Mouse (Mus musculus) hindbrain, embryonic 12.5 days (tissue): ENCODE results near the gene Susd6. TPM values are rescaled to one million over a fixed set of nuclear protein-coding genes. Genes with fewer than 3 reads are reported as not detected.

ENCODE experiments used
- ATAC-seq: fragments of 200-750 bp; cut with Nextera tagmentation; 2 replicates; pipeline ENCODE4 v1.8.0; 2017; ENCODE audit warnings: moderate TSS enrichment; ENCODE audit not compliant: low FRiP score
- H3K27ac ChIP-seq: fragments of 300-500 bp; sonication (generic); 2 replicates; pipeline ENCODE4 v1.5.1; 2016; ENCODE audit warnings: mild to moderate bottlenecking
- H3K27me3 ChIP-seq: fragments of 300-500 bp; sonication (generic); 2 replicates; pipeline ENCODE4 v1.6.1; 2016; ENCODE audit warnings: mild to moderate bottlenecking
- H3K36me3 ChIP-seq: fragments of 300-500 bp; sonication (generic); 2 replicates; pipeline ENCODE4 v1.6.1; 2016; ENCODE audit warnings: mild to moderate bottlenecking
- H3K4me1 ChIP-seq: fragments of 300-500 bp; sonication (generic); 2 replicates; pipeline ENCODE4 v1.6.1; 2016
- H3K4me2 ChIP-seq: fragments of 300-500 bp; sonication (generic); replicated peaks from 2 replicates; pipeline ENCODE4 v1.6.1; 2016; ENCODE audit warnings: mild to moderate bottlenecking
- H3K4me3 ChIP-seq: fragments of 300-500 bp; sonication (generic); 2 replicates; pipeline ENCODE4 v1.5.1; 2016; ENCODE audit warnings: mild to moderate bottlenecking
- H3K9ac ChIP-seq: fragments of 300-500 bp; sonication (generic); 2 replicates; pipeline ENCODE4 v1.6.1; 2016; ENCODE audit warnings: mild to moderate bottlenecking, moderate library complexity
- H3K9me3 ChIP-seq: fragments of 300-500 bp; sonication (generic); replicated peaks from 2 replicates; pipeline ENCODE4 v1.6.1; 2016; ENCODE audit warnings: mild to moderate bottlenecking
- WGBS: fragments of 180-500 bp; shearing (Covaris S2); methylation state at CpG from one replicate; pipeline ENCODE4 v1.1.7; 2016; 5-methylcytosine and 5-hydroxymethylcytosine counted together
- polyA plus RNA-seq: library from polyadenylated mRNA; unstranded; fragments of >200 nt; fragmentation: Nextera tagmentation; extraction: Ambion mirVana; gene quantifications from 2 replicates; pipeline ENCODE4 v1.2.1, GENCODE M21; 2016

Gene Susd6
- polyA plus RNA-seq, 1 experiment from 2014 or later, result 18.8 TPM

DNA sequence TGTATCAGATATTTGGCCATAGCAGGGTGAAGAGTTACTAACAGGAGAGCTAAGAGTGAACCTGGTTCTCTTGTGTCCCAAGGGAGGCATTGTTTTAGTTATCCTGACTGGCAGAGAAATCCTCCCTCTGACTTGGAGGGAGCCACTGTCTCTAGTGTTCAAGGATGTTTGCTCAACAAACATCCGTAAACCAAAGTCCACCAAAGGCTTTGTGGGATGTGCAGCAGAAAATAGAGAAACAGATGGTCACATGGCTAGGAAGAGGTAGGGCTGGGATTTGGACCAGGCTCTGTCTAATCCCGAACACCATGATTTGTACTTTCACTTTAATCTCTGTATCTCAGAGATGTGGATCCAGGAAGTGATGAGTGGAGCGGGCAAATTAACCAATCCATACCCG lies 26.2 kb upstream of the Susd6 start:
- ATAC-seq, result no peak
- no peak overlapping the region for H3K4me3 ChIP-seq
- peaks cover 9% of the 10 kb centered on the region for H3K4me1 ChIP-seq
- H3K27me3 ChIP-seq, result peaks cover 5% of the 10 kb centered on the region
- H3K9me3 ChIP-seq, result no peaks in the 10 kb centered on the region
- H3K9ac ChIP-seq, result no peak overlapping the region
- no peak overlapping the region for H3K27ac ChIP-seq
- H3K4me2 ChIP-seq, result no peak overlapping the region
- H3K36me3 ChIP-seq, result no peaks in the 10 kb centered on the region; the same call in 1 of the 2 replicates
- 73% methylated on average over 4 of the region's 4 CpGs for WGBS

DNA sequence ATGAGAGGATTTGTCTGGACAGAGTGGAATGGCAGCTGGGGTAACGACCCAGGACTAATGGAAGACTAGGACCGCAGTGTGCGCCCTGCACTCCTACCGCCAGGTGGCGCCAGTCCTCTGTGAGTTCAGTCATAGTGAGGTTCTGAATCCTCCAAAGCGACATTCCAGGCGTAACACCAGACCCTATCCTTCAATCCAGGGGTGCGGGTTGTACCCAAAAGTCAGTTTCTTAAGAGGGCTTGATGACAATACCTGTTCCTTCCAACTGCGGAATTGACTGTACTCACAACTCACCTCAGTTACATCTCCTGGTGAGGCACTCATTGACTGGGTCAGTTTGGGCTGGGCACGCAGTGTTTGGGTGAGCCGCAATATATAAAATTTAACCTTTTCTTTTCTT lies 20.6 kb upstream of the Susd6 start:
- no peak overlapping the region for H3K27ac ChIP-seq
- H3K36me3 ChIP-seq, result no peaks in the 10 kb centered on the region
- WGBS, result 21% methylated on average over 11 of the region's 11 CpGs
- H3K4me3 ChIP-seq, result no peak overlapping the region
- no peaks in the 10 kb centered on the region for H3K9me3 ChIP-seq
- H3K4me1 ChIP-seq, result no peaks in the 10 kb centered on the region
- no peaks in the 10 kb centered on the region; the same call in 1 of the 2 replicates for H3K27me3 ChIP-seq
- peak; percentile 78; the same call in 1 of the 2 replicates for ATAC-seq
- H3K4me2 ChIP-seq, result 0 out of 2 replicates have a peak overlapping the region, but pooled peaks have one; percentile 21
- H3K9ac ChIP-seq, result no peak overlapping the region

DNA sequence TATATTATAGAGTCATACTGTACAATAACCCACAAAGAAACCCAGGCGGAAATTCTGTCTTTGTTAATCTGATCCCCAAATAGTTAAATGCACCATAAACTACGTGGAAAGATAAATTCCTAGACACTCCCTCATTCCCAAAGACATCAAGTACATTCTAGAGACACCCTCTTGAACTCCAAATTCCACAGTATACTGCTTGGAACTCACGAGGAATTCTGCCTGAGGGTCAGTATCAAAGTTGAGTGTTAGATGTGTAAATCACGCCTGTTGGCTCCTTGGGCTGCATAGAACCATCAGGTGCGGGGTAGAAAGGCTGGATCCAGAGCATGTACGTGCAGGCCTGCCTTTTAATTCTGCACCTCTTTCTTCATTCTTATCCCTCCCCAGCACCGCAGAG lies 15.5 kb upstream of the Susd6 start:
- WGBS, result 75% methylated on average over 7 of the region's 7 CpGs
- H3K27ac ChIP-seq, result no peak overlapping the region
- H3K4me1 ChIP-seq, result no peaks in the 10 kb centered on the region
- H3K9me3 ChIP-seq, result no peaks in the 10 kb centered on the region
- no peak for ATAC-seq
- H3K4me3 ChIP-seq, result no peak overlapping the region
- H3K9ac ChIP-seq, result no peak overlapping the region
- H3K27me3 ChIP-seq, result no peaks in the 10 kb centered on the region
- no peaks in the 10 kb centered on the region for H3K36me3 ChIP-seq
- H3K4me2 ChIP-seq, result no peak overlapping the region

DNA sequence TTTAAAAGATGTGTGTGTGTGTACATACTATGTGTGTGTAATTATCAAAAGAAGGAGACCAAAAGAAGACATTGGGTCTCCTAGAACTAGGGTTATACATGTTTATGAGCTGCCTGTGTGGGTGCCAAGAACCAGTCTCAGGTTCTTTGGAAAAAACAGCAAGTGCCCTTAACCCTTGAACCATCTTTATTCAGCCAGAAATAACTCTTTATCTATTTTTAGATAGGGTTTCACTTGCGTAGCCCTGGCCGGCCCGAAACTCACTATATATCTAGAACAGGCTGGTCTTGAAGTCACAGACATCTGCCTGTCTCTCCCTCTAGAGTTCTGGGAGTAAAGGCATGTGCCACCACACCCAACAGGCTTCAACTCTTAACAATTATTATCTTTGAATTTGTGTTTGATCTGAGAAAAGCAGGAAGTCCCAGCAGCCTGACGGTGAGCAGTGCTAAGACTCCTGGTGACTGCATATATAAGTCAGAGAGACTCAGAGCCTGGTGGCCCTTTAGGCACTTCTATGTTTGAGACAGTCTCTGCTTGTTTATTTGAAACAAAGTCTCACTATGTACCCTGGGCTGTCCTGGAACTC lies 14.2 kb upstream of the Susd6 start:
- 88% methylated on average over 4 of the region's 4 CpGs for WGBS
- Histone ChIP-seq H3K9ac (no peak overlapping the region), H3K9me3 (no peaks in the 10 kb centered on the region), H3K4me2 (no peak overlapping the region), H3K36me3 (no peaks in the 10 kb centered on the region), H3K27me3 (no peaks in the 10 kb centered on the region), H3K4me1 (no peaks in the 10 kb centered on the region), H3K27ac (no peak overlapping the region), H3K4me3 (no peak overlapping the region)
- ATAC-seq, result no peak

DNA sequence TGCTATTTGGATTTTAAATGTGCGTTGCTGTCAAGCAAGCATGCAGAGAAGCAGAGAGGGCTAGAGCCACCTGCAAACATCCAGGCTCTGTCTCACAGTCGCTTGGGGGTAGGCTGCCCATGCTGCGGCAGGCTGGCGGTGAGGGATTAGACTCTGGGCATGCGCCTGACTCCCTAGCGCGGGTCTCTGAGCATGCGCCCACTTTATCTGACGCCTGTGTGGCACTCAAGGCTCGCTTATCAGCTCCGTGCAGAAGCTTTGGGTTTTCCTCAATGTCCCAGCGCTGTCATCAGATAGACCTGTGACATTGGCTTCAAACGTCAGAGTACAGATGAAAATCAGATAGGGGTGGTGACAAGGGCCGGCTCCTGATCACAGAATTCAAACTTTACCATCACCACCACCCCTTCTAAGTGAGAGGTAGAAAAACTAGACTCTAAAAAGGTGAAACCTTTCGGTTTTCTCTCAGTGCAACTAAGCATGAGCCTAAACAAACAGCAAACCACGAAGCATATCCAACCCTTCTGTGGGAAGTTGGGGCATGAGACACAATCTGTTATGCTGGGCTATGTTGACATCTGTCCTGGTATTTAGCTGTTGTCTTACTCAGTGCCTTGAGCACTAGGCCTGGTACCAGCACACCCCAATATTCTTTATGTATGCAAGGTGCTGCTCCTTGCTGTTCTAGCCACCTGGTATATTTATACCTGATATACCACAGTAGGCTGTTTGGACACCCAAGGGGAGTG lies 11.9 kb upstream of the Susd6 start:
- Histone ChIP-seq H3K4me1 (no peaks in the 10 kb centered on the region), H3K27me3 (no peaks in the 10 kb centered on the region), H3K9me3 (no peaks in the 10 kb centered on the region), H3K9ac (no peak overlapping the region), H3K27ac (no peak overlapping the region), H3K4me3 (no peak overlapping the region), H3K4me2 (no peak overlapping the region), H3K36me3 (no peaks in the 10 kb centered on the region)
- ATAC-seq, result no peak
- WGBS, result 81% methylated on average over 16 of the region's 16 CpGs

DNA sequence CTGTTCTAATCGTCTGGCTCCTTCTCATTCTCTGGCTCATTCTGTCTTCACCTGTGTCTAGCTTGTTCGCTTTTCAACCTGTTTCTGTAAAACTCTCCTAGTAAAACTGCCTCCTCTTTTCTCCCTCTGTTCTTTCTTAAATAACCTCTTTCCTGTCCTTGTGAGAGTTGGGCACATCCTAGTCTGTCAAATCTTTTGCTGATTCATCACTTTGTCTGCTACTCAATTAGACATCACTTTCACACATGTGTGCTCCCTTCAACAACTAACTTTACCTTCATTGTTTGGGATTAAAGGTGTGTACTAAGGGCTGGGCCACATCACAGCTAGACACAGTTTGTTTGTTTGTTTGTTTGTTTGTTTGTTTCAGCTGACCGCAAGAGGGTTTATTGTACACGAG lies 10.6 kb upstream of the Susd6 start:
- Histone ChIP-seq H3K4me2 (no peak overlapping the region), H3K4me1 (no peaks in the 10 kb centered on the region), H3K36me3 (no peaks in the 10 kb centered on the region), H3K27me3 (no peaks in the 10 kb centered on the region), H3K27ac (no peak overlapping the region), H3K4me3 (no peak overlapping the region), H3K9me3 (no peaks in the 10 kb centered on the region), H3K9ac (no peak overlapping the region)
- 90% methylated on average over 4 of the region's 4 CpGs for WGBS
- ATAC-seq, result no peak

DNA sequence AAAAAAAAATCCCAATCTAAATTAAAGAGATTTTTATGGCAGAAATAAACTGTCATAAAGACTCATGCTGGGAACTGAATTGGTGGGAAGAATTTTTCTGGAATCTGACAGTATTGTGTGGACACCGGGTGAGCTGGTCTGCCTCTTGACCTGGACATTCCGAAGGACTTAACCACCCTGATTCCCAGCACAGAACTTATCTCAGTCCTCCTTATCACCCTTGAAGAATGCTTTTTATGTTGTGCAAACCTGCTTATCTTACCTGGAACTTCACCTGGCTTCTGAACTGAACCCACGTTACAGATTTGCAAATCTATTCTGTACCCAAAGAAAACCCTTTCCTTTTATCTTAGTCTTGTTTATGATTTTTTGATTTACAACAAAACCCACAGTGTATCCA lies 8.1 kb upstream of the Susd6 start:
- H3K4me1 ChIP-seq, result no peaks in the 10 kb centered on the region
- WGBS, result 83% methylated on average over 3 of the region's 3 CpGs
- H3K4me2 ChIP-seq, result no peak overlapping the region
- ATAC-seq, result no peak
- H3K27me3 ChIP-seq, result peaks cover 4% of the 10 kb centered on the region; the same call in 1 of the 2 replicates
- H3K9ac ChIP-seq, result no peak overlapping the region
- no peaks in the 10 kb centered on the region for H3K9me3 ChIP-seq
- H3K4me3 ChIP-seq, result no peak overlapping the region
- H3K27ac ChIP-seq, result no peak overlapping the region
- H3K36me3 ChIP-seq, result no peaks in the 10 kb centered on the region

DNA sequence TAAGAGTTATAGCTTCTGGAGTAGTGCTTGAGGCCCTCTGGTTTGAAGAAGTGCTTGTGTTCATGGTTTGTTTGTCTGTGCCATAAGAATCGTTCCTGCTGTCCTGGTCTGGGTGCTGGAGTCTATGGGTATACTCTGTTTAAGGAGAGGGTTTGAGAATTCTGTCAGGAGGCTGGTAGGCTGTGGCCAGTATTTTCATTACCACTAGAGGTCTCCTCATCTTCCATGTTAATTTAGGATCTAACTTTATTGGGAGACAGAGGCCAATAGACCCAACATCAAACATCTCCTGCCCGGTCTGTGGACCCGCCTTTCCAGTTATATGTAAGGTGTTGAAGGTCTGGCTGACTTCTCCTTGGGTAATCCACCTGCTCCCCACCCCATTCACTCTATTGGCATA lies 7.4 kb upstream of the Susd6 start:
- H3K9ac ChIP-seq, result no peak overlapping the region
- H3K36me3 ChIP-seq, result no peaks in the 10 kb centered on the region
- no peak overlapping the region for H3K4me3 ChIP-seq
- no peaks in the 10 kb centered on the region for H3K9me3 ChIP-seq
- H3K4me1 ChIP-seq, result no peaks in the 10 kb centered on the region
- H3K27me3 ChIP-seq, result peaks cover 4% of the 10 kb centered on the region; the same call in 1 of the 2 replicates
- no peak for ATAC-seq
- no peak overlapping the region for H3K27ac ChIP-seq
- no peak overlapping the region for H3K4me2 ChIP-seq
- WGBS, result 45% methylated on average over 3 of the region's 3 CpGs

DNA sequence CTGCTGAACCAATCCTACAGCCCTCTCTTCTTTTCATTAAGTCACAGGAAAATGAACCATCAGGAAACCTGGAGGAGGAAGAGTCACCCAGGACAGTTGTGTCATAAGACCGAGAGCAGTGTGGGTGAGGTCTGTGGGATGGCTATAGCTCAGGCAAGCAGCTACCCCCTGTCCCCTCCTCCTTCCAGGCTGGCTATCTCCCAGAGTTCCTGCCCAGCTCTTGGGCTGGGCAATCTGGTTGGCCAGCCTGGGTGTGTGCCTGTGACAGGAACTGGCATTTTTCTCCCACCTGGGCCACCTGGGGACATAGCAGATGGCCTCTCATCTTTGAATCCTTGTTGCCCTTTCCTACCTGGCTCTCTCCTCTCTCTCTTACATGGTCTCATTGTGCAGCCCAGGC lies 6.4 kb upstream of the Susd6 start:
- H3K4me3 ChIP-seq, result no peak overlapping the region
- peaks cover 8% of the 10 kb centered on the region; the same call in 1 of the 2 replicates for H3K27me3 ChIP-seq
- ATAC-seq, result no peak
- H3K9ac ChIP-seq, result no peak overlapping the region
- H3K36me3 ChIP-seq, result no peaks in the 10 kb centered on the region
- no peaks in the 10 kb centered on the region for H3K4me1 ChIP-seq
- WGBS, result 76% methylated on average over 1 of the region's 1 CpGs
- H3K27ac ChIP-seq, result no peak overlapping the region
- no peak overlapping the region for H3K4me2 ChIP-seq
- no peaks in the 10 kb centered on the region for H3K9me3 ChIP-seq

DNA sequence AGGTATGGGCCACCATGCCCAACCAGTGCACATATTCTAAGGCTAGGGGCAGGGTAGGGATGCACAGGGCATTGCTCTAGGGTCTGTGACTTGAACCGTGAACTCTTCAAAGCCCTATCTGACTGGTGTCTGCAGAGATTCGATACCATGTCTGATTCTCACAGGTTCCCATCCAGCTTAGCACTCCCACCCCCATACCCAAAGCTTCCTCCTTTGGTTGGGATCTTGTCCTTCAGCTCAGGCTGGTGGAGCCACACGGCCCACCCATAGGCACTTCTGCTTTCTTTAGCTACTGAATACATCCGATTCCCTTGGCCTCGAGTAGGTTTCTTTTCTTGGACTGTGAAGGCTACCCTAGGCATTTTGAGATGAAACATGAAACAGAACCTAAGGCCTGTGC lies 5.3 kb upstream of the Susd6 start:
- no peaks in the 10 kb centered on the region for H3K9me3 ChIP-seq
- H3K27ac ChIP-seq, result no peak overlapping the region
- H3K4me3 ChIP-seq, result no peak overlapping the region
- peaks cover 5% of the 10 kb centered on the region for H3K4me1 ChIP-seq
- H3K36me3 ChIP-seq, result no peaks in the 10 kb centered on the region
- peaks cover 8% of the 10 kb centered on the region; the same call in 1 of the 2 replicates for H3K27me3 ChIP-seq
- ATAC-seq, result no peak
- H3K4me2 ChIP-seq, result no peak overlapping the region
- H3K9ac ChIP-seq, result no peak overlapping the region
- WGBS, result 82% methylated on average over 5 of the region's 5 CpGs

DNA sequence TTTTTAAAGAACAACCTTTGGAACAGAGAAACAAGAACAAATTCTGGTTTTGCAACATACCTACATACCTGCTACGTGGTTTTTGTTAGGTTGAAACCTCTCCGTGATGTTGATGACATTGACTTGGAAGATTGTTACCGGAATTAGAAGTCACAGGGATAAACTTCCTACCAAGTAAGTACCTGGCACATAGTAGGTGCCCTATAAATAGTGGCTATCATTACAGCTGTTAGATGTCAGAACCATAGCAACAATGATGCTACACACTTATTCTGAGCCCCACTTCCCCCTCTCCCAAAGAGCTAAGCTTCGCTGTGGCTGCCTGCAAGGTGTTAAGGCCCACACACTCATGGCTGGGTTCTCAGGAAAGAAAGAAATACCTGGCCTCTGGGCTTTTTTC lies 4.7 kb upstream of the Susd6 start:
- H3K27ac ChIP-seq, result no peak overlapping the region
- H3K4me3 ChIP-seq, result no peak overlapping the region
- no peaks in the 10 kb centered on the region for H3K9me3 ChIP-seq
- H3K4me2 ChIP-seq, result no peak overlapping the region
- ATAC-seq, result no peak
- peaks cover 5% of the 10 kb centered on the region for H3K4me1 ChIP-seq
- H3K36me3 ChIP-seq, result no peaks in the 10 kb centered on the region
- peaks cover 8% of the 10 kb centered on the region; the same call in 1 of the 2 replicates for H3K27me3 ChIP-seq
- H3K9ac ChIP-seq, result no peak overlapping the region
- WGBS, result 92% methylated on average over 4 of the region's 4 CpGs

DNA sequence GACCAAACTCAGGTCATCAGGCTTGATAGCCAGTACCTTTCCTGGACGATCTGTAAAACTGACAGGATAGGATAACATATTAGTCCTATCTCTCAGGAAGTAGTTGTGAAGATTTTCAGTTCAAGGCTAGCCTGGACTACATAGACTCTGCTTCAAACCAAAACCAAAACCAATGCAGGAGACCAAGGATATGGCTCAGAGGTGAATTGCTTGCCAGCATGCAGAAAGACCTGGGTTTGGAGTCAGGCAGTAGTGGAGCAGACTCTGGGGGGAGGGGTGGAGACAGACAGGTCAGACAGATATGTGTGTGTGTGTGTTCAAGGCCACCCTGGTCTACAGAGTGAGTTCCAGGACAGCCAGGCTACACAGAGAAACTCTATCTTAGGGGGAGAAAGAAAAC lies 3.7 kb upstream of the Susd6 start:
- H3K9ac ChIP-seq, result no peak overlapping the region
- peaks cover 9% of the 10 kb centered on the region for H3K4me1 ChIP-seq
- no peak overlapping the region for H3K4me3 ChIP-seq
- H3K27me3 ChIP-seq, result peaks cover 8% of the 10 kb centered on the region; the same call in 1 of the 2 replicates
- no peaks in the 10 kb centered on the region for H3K36me3 ChIP-seq
- H3K4me2 ChIP-seq, result no peak overlapping the region
- H3K27ac ChIP-seq, result no peak overlapping the region
- ATAC-seq, result no peak
- 81% methylated on average over 1 of the region's 1 CpGs for WGBS
- H3K9me3 ChIP-seq, result no peaks in the 10 kb centered on the region

DNA sequence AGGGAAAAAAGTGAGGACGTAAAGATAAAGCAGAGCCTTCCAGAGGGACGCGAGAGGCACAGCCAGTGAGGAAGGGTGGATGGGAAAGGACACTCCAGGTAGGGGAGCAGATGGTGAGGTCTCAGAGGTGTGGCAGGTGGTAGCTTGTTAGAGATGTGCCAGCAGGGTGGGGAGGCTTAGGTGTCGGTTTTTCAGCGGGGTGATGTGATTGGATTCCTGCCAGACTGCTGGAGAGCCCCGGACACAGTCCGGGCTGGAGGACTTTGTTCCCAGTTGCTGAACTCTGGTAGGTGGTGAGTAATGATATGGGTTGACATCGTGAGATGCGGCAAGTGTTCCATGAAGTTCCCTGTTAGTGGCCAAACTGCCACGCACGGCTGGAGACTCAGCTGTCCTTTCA lies 2.7 kb upstream of the Susd6 start:
- Histone ChIP-seq H3K4me3 (no peak overlapping the region), H3K36me3 (no peaks in the 10 kb centered on the region), H3K4me2 (no peak overlapping the region), H3K27ac (no peak overlapping the region), H3K9me3 (no peaks in the 10 kb centered on the region), H3K9ac (no peak overlapping the region), H3K27me3 (peaks cover 8% of the 10 kb centered on the region; the same call in 1 of the 2 replicates), H3K4me1 (peaks cover 18% of the 10 kb centered on the region)
- no peak for ATAC-seq
- 54% methylated on average over 11 of the region's 11 CpGs for WGBS
